ENCODE assay signal across 9 mouse cellular contexts in the genomic region with DNA sequence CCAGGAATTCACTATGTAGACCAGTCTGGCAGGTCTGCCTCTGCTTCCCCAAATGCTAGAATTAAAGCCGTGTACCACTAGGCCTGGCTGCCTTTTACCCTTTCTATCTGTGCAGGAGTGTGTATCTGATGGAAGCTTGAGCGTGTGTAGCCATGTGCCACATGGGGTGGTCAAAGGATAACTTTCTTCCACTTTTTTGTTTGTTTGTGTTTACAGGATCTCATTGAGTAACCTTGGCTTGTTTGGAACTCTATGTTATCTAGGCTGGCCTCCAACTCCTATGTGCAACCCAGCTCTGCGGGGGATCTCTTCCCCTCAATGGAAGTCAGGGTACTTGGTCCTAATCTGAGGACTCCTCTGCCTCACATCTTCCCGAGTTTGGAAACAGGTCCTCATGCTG. TPM values are rescaled to one million over a fixed set of nuclear protein-coding genes. Genes with fewer than 3 reads are reported as not detected.
A peak's percentile ranks its signal among the peaks of the same experiment; 100 is the strongest.
DNase-seq lines count a peak whose midpoint lies in the region; ATAC-seq and TF ChIP-seq lines count a peak whose summit lies in the region.
"Had no signal": no experiment of that assay in that cellular context is flagged by ENCODE, and none has a peak within 500 bp of the region (broad histone marks: within the 10 kb centered on the region; RNA-seq: fewer than 3 reads in every experiment).

No protein-coding gene starts in this region.

- intact Hi-C loops in left cerebral cortex, adult 2 months (cut with DNase I) = loop anchor here (10.0 kb wide), 1 partner anchor 134 kb away; no protein-coding TSS in a partner anchor

- no peak overlapping the region for H3K9ac ChIP-seq in forebrain, postnatal 0 days
- H3K9ac ChIP-seq in liver, embryonic 13.5 days = peak overlapping the region; percentile 59

- peak overlapping the region; percentile 93 for H3K27ac ChIP-seq in forebrain, embryonic 10.5 days
- no peak overlapping the region for H3K27ac ChIP-seq in forebrain, postnatal 0 days (ENCODE audit: low read depth, low read length)
- H3K27ac ChIP-seq in embryonic fibroblast, embryonic 13.5 days (ENCODE audit: insufficient read depth, low read length) = peak overlapping the region; percentile 74; the same call in 1 of the 2 replicates
- H3K27ac ChIP-seq in liver, embryonic 13.5 days = peak overlapping the region; percentile 97
- H3K27ac ChIP-seq in left cerebral cortex, adult 2 months = no peak overlapping the region

- no peaks in the 10 kb centered on the region for H3K9me3 ChIP-seq in forebrain, embryonic 10.5 days
- H3K9me3 ChIP-seq in forebrain, postnatal 0 days (ENCODE audit: low read length) = no peaks in the 10 kb centered on the region
- H3K9me3 ChIP-seq in E14TG2a.4 (ENCODE audit: low read length) = no peaks in the 10 kb centered on the region
- H3K9me3 ChIP-seq in liver, embryonic 13.5 days (replicated peaks) = no peaks in the 10 kb centered on the region

- no peaks in the 10 kb centered on the region for H3K27me3 ChIP-seq in forebrain, embryonic 10.5 days (ENCODE audit: poor library complexity, severe bottlenecking)
- no peaks in the 10 kb centered on the region for H3K27me3 ChIP-seq in forebrain, postnatal 0 days (ENCODE audit: insufficient read depth, low read length)
- H3K27me3 ChIP-seq in E14TG2a.4 (ENCODE audit: insufficient read depth, low read length) = no peaks in the 10 kb centered on the region
- H3K27me3 ChIP-seq in liver, embryonic 13.5 days = no peaks in the 10 kb centered on the region

- 51% methylated on average over 4 of the region's 4 CpGs for WGBS in forebrain, embryonic 10.5 days
- WGBS in forebrain, postnatal 0 days = 53% methylated on average over 4 of the region's 4 CpGs
- 34% methylated on average over 4 of the region's 4 CpGs for WGBS in liver, embryonic 13.5 days (ENCODE audit: insufficient replicate concordance)

- TF ChIP-seq CTCF in forebrain, postnatal 0 days (IDR thresholded peaks at IDR 0.05; ENCODE audit: low read depth) = no peak
- no peak for TF ChIP-seq CTCF in E14TG2a.4 (conservative IDR thresholded peaks at IDR 0.05; ENCODE audit: low read length)
- no peak for TF ChIP-seq CTCF in embryonic fibroblast, embryonic 13.5 days (IDR thresholded peaks at IDR 0.05; ENCODE audit: borderline replicate concordance, insufficient read depth, low read length)
- TF ChIP-seq CTCF in left cerebral cortex, adult 2 months (IDR thresholded peaks at IDR 0.05) = no peak

- H3K4me2 ChIP-seq in forebrain, postnatal 0 days (ENCODE audit: low read depth) = no peak overlapping the region
- H3K4me2 ChIP-seq in liver, embryonic 13.5 days = peak overlapping the region; percentile 91

- H3K4me3 ChIP-seq in forebrain, embryonic 10.5 days = peak overlapping the region; percentile 100
- no peak overlapping the region for H3K4me3 ChIP-seq in forebrain, postnatal 0 days (ENCODE audit: low read depth, low read length)
- peak overlapping the region; percentile 46; the same call in 1 of the 2 replicates for H3K4me3 ChIP-seq in E14TG2a.4 (replicated peaks; ENCODE audit: low read length)
- H3K4me3 ChIP-seq in embryonic fibroblast, embryonic 13.5 days (ENCODE audit: insufficient read depth, low read length) = peak overlapping the region; percentile 29
- peak overlapping the region; percentile 94 for H3K4me3 ChIP-seq in liver, embryonic 13.5 days (replicated peaks)
- no peak overlapping the region for H3K4me3 ChIP-seq in left cerebral cortex, adult 2 months

- no peak for ATAC-seq in forebrain, postnatal 0 days
- no peak for ATAC-seq in liver, embryonic 13.5 days (ENCODE audit: low read depth)
- no peak for ATAC-seq in frontal cortex, adult (ENCODE audit: low TSS enrichment)

- no peak; the same call in 1 of the 2 replicates for TF ChIP-seq POLR2A in embryonic fibroblast, embryonic 13.5 days (IDR thresholded peaks at IDR 0.05; ENCODE audit: low read depth, low read length)

- peaks cover 32% of the 10 kb centered on the region for H3K4me1 ChIP-seq in forebrain, embryonic 10.5 days
- peaks cover 12% of the 10 kb centered on the region; the same call in 1 of the 2 replicates for H3K4me1 ChIP-seq in forebrain, postnatal 0 days (ENCODE audit: insufficient read depth)
- H3K4me1 ChIP-seq in E14TG2a.4 (replicated peaks; ENCODE audit: low read depth, low read length) = peaks cover 37% of the 10 kb centered on the region
- peaks cover 16% of the 10 kb centered on the region for H3K4me1 ChIP-seq in embryonic fibroblast, embryonic 13.5 days (ENCODE audit: control insufficient read depth, insufficient read depth, low read length)
- peaks cover 58% of the 10 kb centered on the region for H3K4me1 ChIP-seq in liver, embryonic 13.5 days (replicated peaks)

- H3K36me3 ChIP-seq in forebrain, embryonic 10.5 days (replicated peaks) = no peaks in the 10 kb centered on the region; the same call in 1 of the 2 replicates
- H3K36me3 ChIP-seq in forebrain, postnatal 0 days (ENCODE audit: insufficient read depth) = no peaks in the 10 kb centered on the region
- peaks cover 7% of the 10 kb centered on the region for H3K36me3 ChIP-seq in E14TG2a.4 (ENCODE audit: insufficient read depth, low read length)
- H3K36me3 ChIP-seq in liver, embryonic 13.5 days = no peaks in the 10 kb centered on the region

- no peak for DNase-seq in forebrain, embryonic 10.5 days (ENCODE audit: extremely low spot score, low spot score)
- DNase-seq in forebrain, postnatal 0 days = no peak
- DNase-seq in liver, embryonic 13.5 days = peak; percentile 17
- DNase-seq in urinary bladder, postnatal 25 days (ENCODE audit: low spot score) = no peak
- no peak for DNase-seq in left cerebral cortex, adult 2 months (ENCODE audit: extremely low spot score in 1 of 2, low spot score in 2 of 2)
- DNase-seq: B cell, adult 2 months had no signal

RNA-seq across cellular contexts. Expression of gene Ube2f, which starts 1.1 kb away (rescaled TPM):
- 95.3 and 99.9 TPM in 2 replicates for polyA plus RNA-seq in forebrain, embryonic 10.5 days (2016; fragmentation: Nextera tagmentation; extraction: Ambion mirVana)
- 38.1 and 38.7 TPM in 2 replicates for total RNA-seq in forebrain, postnatal 0 days (2014; rRNA removed)
- polyA plus RNA-seq in forebrain, postnatal 0 days (2015; fragmentation: Nextera tagmentation; extraction: Ambion mirVana) = 44.1 and 45.3 TPM in 2 replicates
- 59.0 and 71.7 TPM in 2 replicates for polyA plus RNA-seq in embryonic fibroblast, embryonic 13.5 days (2011; ENCODE audit: insufficient read length, low read depth, missing spikeins)
- 71.1 and 77.5 TPM in 2 replicates for polyA plus RNA-seq in liver, embryonic 13.5 days (2015; fragmentation: Nextera tagmentation; extraction: Ambion mirVana)
- 10 to 100 TPM; 54.0 to 55.3 TPM for total RNA-seq in left cerebral cortex, adult 2 months (2021)

RNA-seq across cellular contexts. Expression of gene Scly, which starts 49.2 kb away (rescaled TPM):
- 18.5 and 18.7 TPM in 2 replicates for polyA plus RNA-seq in forebrain, embryonic 10.5 days (2016; fragmentation: Nextera tagmentation; extraction: Ambion mirVana)
- total RNA-seq in forebrain, postnatal 0 days (2014; rRNA removed) = 6.7 and 8.7 TPM in 2 replicates
- 5.4 and 6.4 TPM in 2 replicates for polyA plus RNA-seq in forebrain, postnatal 0 days (2015; fragmentation: Nextera tagmentation; extraction: Ambion mirVana)
- polyA plus RNA-seq in embryonic fibroblast, embryonic 13.5 days (2011; ENCODE audit: insufficient read length, low read depth, missing spikeins) = 6.4 and 8.7 TPM in 2 replicates
- polyA plus RNA-seq in liver, embryonic 13.5 days (2015; fragmentation: Nextera tagmentation; extraction: Ambion mirVana) = 24.9 and 30.1 TPM in 2 replicates
- 10 to 100 TPM; 18.3 to 20.0 TPM for total RNA-seq in left cerebral cortex, adult 2 months (2021)

Comparison
In these comparisons a context has a peak if more than half of its experiments do, and no peak if none do; other contexts are left out.
1. H3K27ac ChIP-seq: peak in forebrain, embryonic 10.5 days (single experiment), embryonic fibroblast, embryonic 13.5 days (single experiment) and liver, embryonic 13.5 days (single experiment); none in forebrain, postnatal 0 days (single experiment) and left cerebral cortex, adult 2 months (single experiment).
2. H3K4me3 ChIP-seq: peak in forebrain, embryonic 10.5 days (single experiment), E14TG2a.4 (single experiment), embryonic fibroblast, embryonic 13.5 days (single experiment) and liver, embryonic 13.5 days (single experiment); none in forebrain, postnatal 0 days (single experiment) and left cerebral cortex, adult 2 months (single experiment).